Mouse (Mus musculus): ENCODE results near the gene Rnase13. TPM values are rescaled to one million over a fixed set of nuclear protein-coding genes. Genes with fewer than 3 reads are reported as not detected.

Gene Rnase13
- polyA plus RNA-seq (2016; fragmentation: Nextera tagmentation; extraction: Ambion mirVana), result not detected in 2 replicates

DNA sequence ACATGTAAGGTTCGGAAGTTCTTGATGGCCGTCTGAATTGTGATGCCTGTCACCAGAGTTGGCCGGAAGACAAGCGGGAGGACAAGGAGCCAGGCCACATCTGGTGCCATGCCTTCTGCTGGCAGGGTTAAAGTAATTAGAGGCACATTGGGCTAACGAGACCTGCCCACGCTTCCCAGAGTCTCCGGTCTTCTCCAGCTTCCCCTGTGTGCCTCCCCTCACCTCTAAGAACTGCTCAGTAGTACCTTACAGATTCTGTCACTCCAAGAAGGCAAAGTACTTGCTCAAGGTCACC is at the start of gene Rnase13:
Gene Rnase13 (minus strand): TSS at position 203 of the 295 bp plus-strand sequence.
- no peaks in the 10 kb centered on the region for H3K9me3 ChIP-seq
- no peaks in the 10 kb centered on the region for H3K36me3 ChIP-seq
- no peaks in the 10 kb centered on the region for H3K27me3 ChIP-seq (replicated peaks)
- no peak within 1 kb of the TSS for H3K4me2 ChIP-seq (replicated peaks)
- no peaks in the 10 kb centered on the region for H3K4me1 ChIP-seq
- H3K9ac ChIP-seq, result no peak within 1 kb of the TSS
- no peak within 1 kb of the TSS for H3K4me3 ChIP-seq
- H3K27ac ChIP-seq, result no peak within 1 kb of the TSS
- no peak for ATAC-seq (ENCODE audit: low FRiP score, low read depth)
- WGBS, result 88% methylated on average over 7 of the region's 7 CpGs

DNA sequence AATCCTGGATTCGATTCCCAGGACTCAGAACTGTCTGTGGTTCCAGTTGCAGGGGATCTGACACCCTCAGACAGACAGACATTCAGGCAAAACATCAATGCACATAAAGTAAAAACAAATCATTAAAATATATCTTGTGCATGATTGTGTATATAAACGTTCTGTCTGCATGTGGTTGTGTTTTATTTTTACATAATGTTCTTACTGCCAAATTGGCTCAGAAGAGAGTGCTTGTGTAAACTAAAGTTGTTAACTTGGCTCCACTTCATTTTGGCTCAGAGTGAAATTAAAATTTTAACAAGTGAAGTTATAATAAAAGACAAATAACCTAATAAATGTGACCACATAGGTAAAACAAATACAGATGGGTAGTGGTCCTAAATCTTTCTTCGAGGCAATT is 44.8 kb upstream of the Rnase13 start:
- no peak overlapping the region for H3K4me3 ChIP-seq
- H3K36me3 ChIP-seq, result no peaks in the 10 kb centered on the region
- H3K9me3 ChIP-seq, result no peaks in the 10 kb centered on the region
- H3K27me3 ChIP-seq (replicated peaks), result no peaks in the 10 kb centered on the region
- H3K4me1 ChIP-seq, result no peaks in the 10 kb centered on the region
- 89% methylated on average over 3 of the region's 3 CpGs for WGBS
- no peak overlapping the region for H3K4me2 ChIP-seq (replicated peaks)
- no peak overlapping the region for H3K9ac ChIP-seq
- ATAC-seq (ENCODE audit: low FRiP score, low read depth), result no peak
- no peak overlapping the region for H3K27ac ChIP-seq

DNA sequence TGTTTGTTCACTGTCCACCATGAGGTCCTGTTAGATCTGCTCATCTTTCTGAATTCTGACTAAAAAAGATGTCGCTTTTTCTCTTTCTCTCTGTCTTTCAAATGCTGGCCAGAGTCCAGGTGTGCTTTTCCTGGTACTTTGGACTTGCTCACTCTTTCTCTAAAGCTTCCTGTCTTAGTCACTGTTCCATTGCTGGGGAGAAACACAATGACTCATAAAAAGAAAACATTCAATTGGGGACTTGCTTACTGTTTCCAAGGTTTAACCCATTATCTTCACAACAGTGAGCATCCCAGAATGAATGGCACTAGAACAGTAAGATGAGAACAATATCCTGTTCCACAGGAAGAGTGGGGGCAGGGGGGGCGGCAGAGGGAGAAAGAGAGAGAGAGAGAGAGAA is 37.7 kb upstream of the Rnase13 start:
- Histone ChIP-seq H3K9me3 (no peaks in the 10 kb centered on the region), H3K27ac (no peak overlapping the region), H3K4me3 (no peak overlapping the region), H3K4me1 (no peaks in the 10 kb centered on the region), H3K4me2 (replicated peaks) (no peak overlapping the region), H3K9ac (no peak overlapping the region), H3K36me3 (no peaks in the 10 kb centered on the region), H3K27me3 (replicated peaks) (no peaks in the 10 kb centered on the region)
- no peak for ATAC-seq (ENCODE audit: low FRiP score, low read depth)
- WGBS, result 88% methylated on average over 2 of the region's 2 CpGs

DNA sequence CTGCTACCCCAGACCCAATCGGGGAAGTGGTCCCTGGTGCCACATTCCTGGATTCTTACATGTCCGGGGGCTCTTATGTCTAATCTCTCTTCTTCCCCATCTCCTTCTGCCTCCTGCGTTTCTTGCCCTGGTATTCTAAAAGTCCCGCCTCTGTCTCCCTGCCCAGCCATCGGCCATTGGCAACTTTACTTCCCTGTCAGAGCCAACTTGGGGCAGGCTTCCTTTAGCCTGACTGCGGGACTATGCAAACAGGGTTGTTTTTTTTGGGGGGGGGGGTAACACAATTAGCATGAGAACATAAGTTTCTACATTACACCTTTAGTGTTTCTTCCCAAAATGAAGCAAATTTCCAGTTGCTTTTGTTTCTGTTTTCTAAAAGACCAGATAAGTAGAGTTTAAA is 20.8 kb upstream of the Rnase13 start:
- Histone ChIP-seq H3K27me3 (replicated peaks) (no peaks in the 10 kb centered on the region), H3K4me1 (peaks cover 6% of the 10 kb centered on the region; the same call in 1 of the 2 replicates), H3K27ac (no peak overlapping the region), H3K4me2 (replicated peaks) (no peak overlapping the region), H3K9ac (no peak overlapping the region), H3K9me3 (no peaks in the 10 kb centered on the region), H3K4me3 (no peak overlapping the region), H3K36me3 (no peaks in the 10 kb centered on the region)
- ATAC-seq (ENCODE audit: low FRiP score, low read depth), result no peak
- 86% methylated on average over 6 of the region's 6 CpGs for WGBS

DNA sequence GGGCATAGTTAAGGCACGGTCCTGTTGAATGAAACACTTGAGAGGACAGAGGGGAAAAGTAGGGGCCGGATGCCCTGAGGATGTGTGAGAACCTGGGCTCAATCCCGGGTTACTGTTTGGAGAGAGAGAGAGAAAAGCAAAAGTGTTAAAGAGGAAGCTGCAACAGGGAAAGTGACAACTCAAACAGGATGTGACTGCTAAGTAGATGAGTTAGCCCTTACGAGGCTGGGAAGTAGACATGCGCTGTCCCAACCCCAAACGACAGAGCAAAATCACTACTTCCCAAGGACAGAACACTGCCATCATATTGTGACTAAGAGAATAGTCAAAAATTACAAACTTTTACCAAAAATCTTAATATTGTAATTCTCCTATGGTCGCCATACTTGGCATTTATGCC is 19.7 kb upstream of the Rnase13 start:
- Histone ChIP-seq H3K4me1 (peaks cover 6% of the 10 kb centered on the region; the same call in 1 of the 2 replicates), H3K36me3 (no peaks in the 10 kb centered on the region), H3K27ac (no peak overlapping the region), H3K9ac (no peak overlapping the region), H3K4me3 (no peak overlapping the region), H3K9me3 (no peaks in the 10 kb centered on the region), H3K27me3 (replicated peaks) (no peaks in the 10 kb centered on the region), H3K4me2 (replicated peaks) (no peak overlapping the region)
- 62% methylated on average over 7 of the region's 7 CpGs for WGBS
- ATAC-seq (ENCODE audit: low FRiP score, low read depth), result no peak

DNA sequence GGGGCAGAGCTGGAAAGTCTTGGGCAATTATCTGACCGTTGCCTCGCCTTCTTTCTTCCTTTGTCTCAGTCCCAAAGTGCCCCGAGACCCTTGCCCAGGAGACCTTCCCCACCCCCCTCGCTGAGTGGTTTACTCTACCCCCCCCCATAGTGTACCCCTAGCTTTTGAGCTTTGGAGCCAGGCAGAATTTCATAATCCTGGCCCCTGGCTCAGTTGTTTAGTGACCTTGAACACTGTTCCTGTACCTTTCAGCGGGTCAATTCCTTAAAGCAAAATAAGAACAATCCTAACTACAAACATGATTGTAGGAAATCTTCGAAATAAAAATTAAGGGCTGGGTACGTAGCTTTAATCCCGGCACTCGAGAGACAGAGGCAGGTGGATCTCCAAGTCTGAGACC is 19.0 kb upstream of the Rnase13 start:
- Histone ChIP-seq H3K4me3 (no peak overlapping the region), H3K27ac (no peak overlapping the region), H3K9me3 (no peaks in the 10 kb centered on the region), H3K9ac (no peak overlapping the region), H3K4me2 (replicated peaks) (no peak overlapping the region), H3K27me3 (replicated peaks) (no peaks in the 10 kb centered on the region), H3K36me3 (no peaks in the 10 kb centered on the region), H3K4me1 (peaks cover 6% of the 10 kb centered on the region; the same call in 1 of the 2 replicates)
- no peak for ATAC-seq (ENCODE audit: low FRiP score, low read depth)
- WGBS, result 55% methylated on average over 9 of the region's 9 CpGs

DNA sequence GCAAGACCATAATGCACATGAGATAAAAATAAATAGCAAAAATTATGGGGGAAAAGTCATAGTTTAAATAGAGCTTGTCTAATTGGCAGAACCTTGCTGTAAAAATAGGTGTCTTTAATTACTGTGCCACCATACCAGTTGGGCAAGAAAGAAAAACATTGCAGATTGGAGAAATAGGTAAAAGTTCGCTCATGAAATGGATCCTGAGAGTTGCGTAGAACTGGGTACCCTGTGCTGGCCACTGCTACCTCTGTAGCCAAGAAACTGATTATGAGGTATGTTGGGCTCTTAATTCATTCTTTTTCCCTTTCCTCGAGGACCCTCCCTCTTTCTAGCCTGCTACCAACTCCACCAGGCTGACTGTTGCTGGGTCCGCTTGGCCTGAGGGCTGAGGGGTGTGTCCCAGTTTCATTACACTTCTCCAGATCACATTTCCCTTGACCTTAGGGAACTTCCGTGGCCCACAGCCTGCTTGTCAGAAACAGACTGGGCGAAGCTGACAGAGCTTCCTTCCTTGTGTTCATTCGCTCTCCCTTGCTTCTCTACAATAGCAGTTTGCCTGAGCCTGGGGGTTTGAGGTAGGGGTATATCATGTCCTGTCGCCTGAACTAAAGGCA is 18.5 kb upstream of the Rnase13 start:
- no peak overlapping the region for H3K27ac ChIP-seq
- H3K9ac ChIP-seq, result no peak overlapping the region
- WGBS, result 29% methylated on average over 8 of the region's 8 CpGs
- H3K27me3 ChIP-seq (replicated peaks), result no peaks in the 10 kb centered on the region
- no peaks in the 10 kb centered on the region for H3K36me3 ChIP-seq
- H3K4me3 ChIP-seq, result no peak overlapping the region
- no peaks in the 10 kb centered on the region for H3K9me3 ChIP-seq
- H3K4me2 ChIP-seq (replicated peaks), result no peak overlapping the region
- ATAC-seq (ENCODE audit: low FRiP score, low read depth), result no peak
- peaks cover 6% of the 10 kb centered on the region; the same call in 1 of the 2 replicates for H3K4me1 ChIP-seq

DNA sequence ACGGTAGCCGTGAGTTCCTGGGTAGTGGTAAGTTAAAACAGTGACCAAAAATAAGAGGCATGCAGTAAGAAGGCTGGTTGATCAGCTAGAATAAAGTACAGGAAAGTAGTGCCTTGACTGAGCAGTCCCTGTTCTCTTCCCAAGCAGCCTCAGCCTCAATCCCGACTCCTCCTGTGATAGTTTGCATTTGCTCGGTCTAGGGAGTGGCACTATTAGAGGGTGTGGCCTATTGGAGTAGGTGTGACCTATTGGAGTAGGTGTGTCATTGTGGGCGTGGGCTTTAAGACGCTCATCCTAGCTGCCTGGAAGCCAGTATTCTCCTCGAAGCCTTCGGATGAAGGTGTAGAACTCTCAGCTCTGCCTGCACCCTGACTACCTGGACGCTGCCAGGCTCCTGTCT is 16.4 kb upstream of the Rnase13 start:
- no peak overlapping the region for H3K27ac ChIP-seq
- H3K36me3 ChIP-seq, result no peaks in the 10 kb centered on the region

DNA sequence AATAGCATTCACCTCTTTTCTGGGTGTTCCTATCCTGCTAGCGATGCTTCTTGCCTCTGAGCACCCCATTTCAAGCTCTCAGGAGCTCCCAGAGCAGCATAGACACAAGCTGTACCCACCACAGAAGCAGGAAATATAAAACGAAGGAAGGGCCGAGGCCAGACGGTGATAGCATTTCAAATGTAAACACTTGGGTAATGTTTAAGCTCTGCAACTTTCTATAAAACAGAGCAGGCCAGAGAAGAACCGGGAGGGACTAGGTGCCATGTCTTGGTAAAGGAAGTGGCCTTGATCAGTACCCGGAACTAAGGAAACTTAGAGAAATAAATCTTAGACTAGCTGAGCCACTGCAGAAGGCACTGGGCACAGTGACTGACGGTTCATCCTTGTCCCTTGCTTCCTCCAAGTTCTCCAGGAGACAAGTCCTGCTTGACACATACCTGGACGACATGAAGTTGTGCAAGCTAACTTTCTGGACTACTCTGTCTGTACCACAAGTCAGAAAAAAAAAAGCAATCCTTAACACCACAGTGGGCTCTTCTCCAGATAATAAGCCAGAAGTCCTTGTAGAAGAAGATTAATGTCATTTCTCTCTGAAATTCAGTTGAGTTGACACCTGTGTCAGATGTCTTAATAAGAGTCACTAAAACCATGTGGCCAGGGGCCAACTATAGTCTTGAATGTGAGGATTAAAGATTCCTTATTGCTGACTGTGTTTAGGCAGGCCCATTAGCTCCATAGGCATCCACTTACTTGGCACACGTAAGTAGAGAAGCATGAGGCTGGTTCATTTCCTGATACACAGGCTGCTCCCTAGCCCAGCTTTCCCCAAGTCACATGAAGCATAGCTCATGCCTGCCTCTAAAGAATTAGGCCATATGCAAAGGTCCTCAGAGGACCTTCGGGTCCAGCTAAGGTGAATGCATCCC is 9.8 kb upstream of the Rnase13 start:
- Histone ChIP-seq H3K27me3 (replicated peaks) (0 out of 2 replicates have a peak, but pooled peaks cover 4% of the 10 kb centered on the region), H3K9me3 (no peaks in the 10 kb centered on the region; the same call in 1 of the 2 replicates), H3K4me2 (replicated peaks) (no peak overlapping the region), H3K4me1 (no peaks in the 10 kb centered on the region), H3K36me3 (no peaks in the 10 kb centered on the region), H3K27ac (no peak overlapping the region), H3K4me3 (no peak overlapping the region), H3K9ac (no peak overlapping the region)
- WGBS, result 82% methylated on average over 10 of the region's 10 CpGs
- no peak for ATAC-seq (ENCODE audit: low FRiP score, low read depth)

More for the DNA sequence above, 16.4 kb upstream of the Rnase13 start:
- Histone ChIP-seq H3K9me3 (no peaks in the 10 kb centered on the region; the same call in 1 of the 2 replicates), H3K9ac (no peak overlapping the region), H3K4me3 (no peak overlapping the region), H3K4me1 (peaks cover 6% of the 10 kb centered on the region; the same call in 1 of the 2 replicates), H3K4me2 (replicated peaks) (no peak overlapping the region), H3K27me3 (replicated peaks) (no peaks in the 10 kb centered on the region)
- ATAC-seq (ENCODE audit: low FRiP score, low read depth), result no peak
- WGBS, result 93% methylated on average over 9 of the region's 9 CpGs

DNA sequence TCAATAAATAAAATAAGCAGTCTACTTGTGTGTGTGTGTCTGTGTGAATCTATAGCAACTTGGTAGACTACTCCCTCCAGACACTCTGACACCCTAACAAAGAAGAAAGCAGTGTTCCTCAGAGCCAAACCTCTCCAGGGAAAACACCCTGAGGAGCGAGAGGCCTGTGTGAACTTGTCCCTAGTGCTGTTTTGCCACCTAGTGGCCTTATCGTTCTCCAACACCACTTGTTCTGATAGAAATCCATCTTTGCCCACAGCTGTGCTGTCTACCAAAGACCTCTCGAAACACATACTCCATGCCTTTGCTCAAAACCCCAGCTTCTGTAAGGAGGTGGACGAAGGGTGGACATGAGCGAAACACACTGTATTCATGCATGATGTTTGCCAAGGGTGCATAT is 8.3 kb upstream of the Rnase13 start:
- no peaks in the 10 kb centered on the region for H3K4me1 ChIP-seq
- 38% methylated on average over 5 of the region's 5 CpGs for WGBS
- H3K27ac ChIP-seq, result no peak overlapping the region
- no peak overlapping the region for H3K4me2 ChIP-seq (replicated peaks)
- peak; percentile 63 for ATAC-seq (ENCODE audit: low FRiP score, low read depth)
- no peaks in the 10 kb centered on the region for H3K36me3 ChIP-seq
- 0 out of 2 replicates have a peak, but pooled peaks cover 4% of the 10 kb centered on the region for H3K27me3 ChIP-seq (replicated peaks)
- H3K9me3 ChIP-seq, result no peaks in the 10 kb centered on the region; the same call in 1 of the 2 replicates
- no peak overlapping the region for H3K9ac ChIP-seq
- H3K4me3 ChIP-seq, result no peak overlapping the region

DNA sequence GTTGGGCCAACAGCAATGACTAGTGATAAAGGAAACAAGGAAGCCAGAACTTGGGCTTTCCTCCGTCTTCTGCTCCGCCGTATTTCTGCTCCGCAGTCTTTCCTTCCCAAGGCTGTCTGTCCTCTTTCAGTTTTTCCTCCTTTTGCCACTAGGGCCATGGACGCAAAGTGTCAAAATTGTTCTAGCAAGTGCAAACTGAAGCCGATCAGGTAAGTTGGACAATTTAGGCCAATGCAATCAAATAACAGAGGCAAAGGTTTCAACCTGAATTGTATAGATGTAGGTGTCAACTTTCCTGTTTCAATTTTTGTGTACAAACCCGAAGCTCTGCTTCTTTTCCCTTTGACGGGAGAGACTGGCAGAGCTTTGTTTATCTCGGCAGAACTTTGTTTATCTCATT is 7.4 kb upstream of the Rnase13 start:
- no peak for ATAC-seq (ENCODE audit: low FRiP score, low read depth)
- H3K4me2 ChIP-seq (replicated peaks), result no peak overlapping the region
- no peak overlapping the region for H3K9ac ChIP-seq
- H3K9me3 ChIP-seq, result no peaks in the 10 kb centered on the region
- no peaks in the 10 kb centered on the region for H3K4me1 ChIP-seq
- H3K27me3 ChIP-seq (replicated peaks), result 0 out of 2 replicates have a peak, but pooled peaks cover 4% of the 10 kb centered on the region
- H3K27ac ChIP-seq, result no peak overlapping the region
- WGBS, result 77% methylated on average over 9 of the region's 9 CpGs
- no peak overlapping the region for H3K4me3 ChIP-seq
- no peaks in the 10 kb centered on the region for H3K36me3 ChIP-seq

DNA sequence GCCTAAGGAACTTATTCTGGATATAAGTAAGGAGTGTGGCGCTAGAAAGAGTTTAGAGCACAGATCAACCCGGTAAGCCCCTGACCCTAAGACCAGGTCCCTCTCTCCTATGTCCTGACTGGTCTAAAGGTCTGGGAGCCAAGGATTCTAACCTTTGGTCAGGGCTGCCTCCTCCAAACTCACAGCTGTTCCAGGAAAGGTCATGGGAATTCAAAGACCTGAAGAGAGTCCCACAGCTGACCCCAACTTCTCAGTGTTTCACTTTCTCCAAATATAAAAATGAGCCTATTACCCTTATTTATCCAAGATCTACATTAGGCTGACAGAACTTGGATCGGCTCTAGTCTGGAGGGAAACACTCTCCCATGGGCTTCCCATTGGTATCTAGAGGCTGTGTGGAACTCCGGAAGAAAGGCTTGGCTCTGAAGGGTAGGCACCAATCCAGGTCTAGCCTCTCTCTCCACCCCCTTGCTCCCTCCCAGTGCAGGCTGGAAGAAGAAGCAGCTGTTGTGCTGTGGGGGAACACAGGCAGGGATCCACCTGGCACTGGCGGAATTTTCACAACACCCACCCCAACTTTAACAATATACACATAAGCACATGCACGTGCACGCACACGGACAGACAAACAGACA is 6.9 kb upstream of the Rnase13 start:
- Histone ChIP-seq H3K27me3 (replicated peaks) (0 out of 2 replicates have a peak, but pooled peaks cover 4% of the 10 kb centered on the region), H3K27ac (no peak overlapping the region), H3K4me1 (no peaks in the 10 kb centered on the region), H3K4me2 (replicated peaks) (no peak overlapping the region), H3K9ac (no peak overlapping the region), H3K9me3 (no peaks in the 10 kb centered on the region), H3K36me3 (no peaks in the 10 kb centered on the region), H3K4me3 (no peak overlapping the region)
- ATAC-seq (ENCODE audit: low FRiP score, low read depth), result no peak
- 86% methylated on average over 8 of the region's 8 CpGs for WGBS
